Mouse (Mus musculus): ENCODE measurements around the gene Comp. TPM values are rescaled to one million over a fixed set of nuclear protein-coding genes. Genes with fewer than 3 reads are reported as not detected.

Gene Comp
- total RNA-seq, 2 experiments from 2014 or later, result 0.14 TPM; not detected in 1

DNA sequence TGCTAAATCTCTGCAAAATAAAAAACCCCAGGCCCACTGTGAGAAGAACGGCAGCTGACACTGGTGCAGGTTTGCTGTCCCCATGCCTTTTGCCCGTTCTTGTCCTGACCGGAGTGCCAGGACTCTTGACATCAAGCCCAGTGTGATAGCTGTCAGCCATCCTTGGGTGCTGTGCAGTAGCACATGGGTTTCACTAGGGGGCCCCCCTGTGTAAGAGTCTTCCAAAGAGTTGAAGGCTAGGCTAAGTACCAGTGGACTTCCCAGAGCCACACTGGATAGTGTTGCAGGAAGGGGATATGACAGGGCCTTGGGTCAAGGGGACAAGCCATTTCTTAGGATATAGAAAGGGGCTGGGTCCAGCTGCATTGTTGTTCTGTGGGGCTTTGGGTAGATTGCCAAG lies 9.9 kb downstream of the Comp start:
- intact Hi-C loops (cut with DNase I), result loop anchor here (1.0 kb wide), 1 partner anchor 120 kb away; no protein-coding TSS in a partner anchor
- peak; percentile 32 to 68 for DNase-seq (ENCODE audit: extremely low spot score in 1 of 2, low spot score in 2 of 2)

DNA sequence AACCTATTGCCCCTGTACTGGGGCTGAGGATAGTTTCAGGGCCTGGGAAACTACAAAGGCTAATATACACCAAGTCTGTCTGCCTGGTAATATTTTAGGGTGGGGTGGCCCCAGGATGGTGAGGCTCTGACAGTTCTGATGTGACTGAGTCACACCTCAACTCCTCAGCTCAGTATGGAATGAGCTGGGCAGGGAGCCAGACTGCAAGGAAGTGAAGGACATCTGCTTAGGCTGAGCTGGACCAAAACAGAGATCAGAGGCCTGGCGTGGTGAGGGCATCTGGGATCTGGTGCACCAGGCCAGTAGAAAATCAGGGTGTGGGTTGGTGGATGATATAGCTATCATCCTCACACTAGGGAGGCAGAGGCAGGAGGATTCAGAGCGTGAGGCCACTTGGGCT lies 16.3 kb downstream of the Comp start:
- no peak for DNase-seq (ENCODE audit: extremely low spot score in 1 of 2, low spot score in 2 of 2)
- intact Hi-C loops (cut with DNase I), result no loop called here

DNA sequence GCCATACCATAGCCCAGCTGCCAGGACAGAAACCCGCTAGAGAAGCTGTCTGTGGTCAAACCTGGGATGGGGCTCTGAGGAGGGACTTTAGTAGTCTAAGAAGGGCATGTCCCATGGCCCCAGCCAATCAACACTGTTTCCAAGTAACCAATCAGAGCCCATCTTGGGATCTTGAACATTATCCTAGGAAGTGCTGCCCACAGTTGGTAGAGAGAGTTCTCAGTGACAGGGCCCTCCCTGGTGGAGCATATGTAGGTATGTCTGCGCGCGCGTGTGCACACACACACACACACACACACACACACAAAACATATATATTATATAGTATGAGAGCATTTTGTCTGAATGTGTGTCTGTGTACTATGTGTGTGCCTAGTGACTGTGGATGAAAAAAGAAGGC lies 19.7 kb downstream of the Comp start:
- no peak for DNase-seq (ENCODE audit: extremely low spot score in 1 of 2, low spot score in 2 of 2)
- intact Hi-C loops (cut with DNase I), result no loop called here

DNA sequence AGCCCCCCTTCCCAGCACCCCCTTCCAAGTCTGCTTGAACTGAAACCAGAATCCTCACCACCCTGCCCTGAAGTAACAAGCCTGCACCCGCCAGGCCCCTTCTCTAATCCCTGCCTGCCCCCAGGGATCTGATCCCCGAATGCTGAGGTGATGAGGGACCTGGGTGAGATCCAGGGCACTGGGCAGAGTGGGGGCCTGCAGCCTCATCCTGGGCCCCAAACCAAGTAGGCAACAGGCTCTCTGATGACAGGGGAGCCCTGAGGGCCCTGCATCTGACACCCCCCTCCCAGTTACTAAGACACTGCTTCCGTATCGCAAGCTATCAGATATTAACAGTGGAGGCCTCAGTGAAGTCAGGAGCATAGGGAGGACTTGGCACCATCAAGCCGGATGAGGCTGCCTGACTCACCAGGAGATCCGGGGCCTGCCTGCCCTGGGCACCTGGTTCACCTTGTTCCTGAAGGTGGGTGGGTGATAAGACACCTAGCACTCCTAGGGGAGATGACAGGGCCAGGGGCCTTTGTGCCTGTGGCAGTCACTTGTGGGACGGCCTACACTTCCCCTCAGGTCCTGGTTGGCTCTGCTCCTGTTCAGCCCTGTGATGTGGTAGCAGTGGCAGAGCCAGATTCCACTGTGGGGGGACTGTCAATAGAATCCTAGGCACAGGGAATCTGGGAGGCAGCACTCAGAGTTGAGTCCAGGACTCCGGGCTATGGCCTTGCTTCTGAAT lies 21.1 kb downstream of the Comp start:
- no peak for DNase-seq (ENCODE audit: extremely low spot score in 1 of 2, low spot score in 2 of 2)
- intact Hi-C loops (cut with DNase I), result no loop called here

DNA sequence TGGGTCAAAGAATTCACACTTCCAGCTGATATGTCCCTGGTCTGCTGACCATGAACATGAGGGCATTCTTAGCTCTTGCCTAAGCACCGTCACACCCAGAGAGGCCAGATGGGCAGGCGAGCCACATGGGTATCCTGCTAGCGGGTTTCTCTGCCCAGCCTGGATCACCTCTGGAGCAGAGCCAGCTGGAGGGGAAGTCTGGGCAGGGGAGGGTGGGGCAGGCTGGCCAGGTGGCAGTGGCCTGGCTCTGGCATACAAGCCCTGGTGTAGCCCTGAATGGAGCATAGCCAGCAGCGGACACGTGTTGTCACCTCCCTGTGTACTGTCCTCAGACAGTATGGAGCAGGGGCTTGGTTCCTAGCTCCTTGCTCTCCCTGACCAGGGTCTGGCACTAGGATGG lies 22.3 kb downstream of the Comp start:
- DNase-seq (ENCODE audit: extremely low spot score in 1 of 2, low spot score in 2 of 2), result no peak
- intact Hi-C loops (cut with DNase I), result no loop called here

DNA sequence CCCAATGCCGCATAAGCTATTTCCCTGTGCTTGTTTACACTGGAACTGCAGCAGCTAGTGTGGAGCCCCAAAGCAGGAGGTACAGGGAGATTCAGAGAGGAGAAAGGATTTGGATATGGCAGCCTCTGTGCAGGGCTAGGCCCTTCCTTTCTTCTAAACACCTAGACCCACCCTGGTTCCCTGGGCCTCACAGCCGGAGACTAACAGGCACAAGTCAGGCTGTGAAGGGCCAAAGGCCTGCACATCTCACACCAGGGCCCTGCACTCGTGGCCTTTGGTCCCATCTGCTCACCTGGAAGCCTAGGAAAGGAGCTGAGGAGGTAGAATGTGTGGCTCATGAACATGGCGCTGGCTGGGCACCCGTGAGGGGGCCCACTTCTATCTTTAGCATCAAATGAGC lies 22.8 kb downstream of the Comp start:
- intact Hi-C loops (cut with DNase I), result no loop called here
- no peak for DNase-seq (ENCODE audit: extremely low spot score in 1 of 2, low spot score in 2 of 2)

DNA sequence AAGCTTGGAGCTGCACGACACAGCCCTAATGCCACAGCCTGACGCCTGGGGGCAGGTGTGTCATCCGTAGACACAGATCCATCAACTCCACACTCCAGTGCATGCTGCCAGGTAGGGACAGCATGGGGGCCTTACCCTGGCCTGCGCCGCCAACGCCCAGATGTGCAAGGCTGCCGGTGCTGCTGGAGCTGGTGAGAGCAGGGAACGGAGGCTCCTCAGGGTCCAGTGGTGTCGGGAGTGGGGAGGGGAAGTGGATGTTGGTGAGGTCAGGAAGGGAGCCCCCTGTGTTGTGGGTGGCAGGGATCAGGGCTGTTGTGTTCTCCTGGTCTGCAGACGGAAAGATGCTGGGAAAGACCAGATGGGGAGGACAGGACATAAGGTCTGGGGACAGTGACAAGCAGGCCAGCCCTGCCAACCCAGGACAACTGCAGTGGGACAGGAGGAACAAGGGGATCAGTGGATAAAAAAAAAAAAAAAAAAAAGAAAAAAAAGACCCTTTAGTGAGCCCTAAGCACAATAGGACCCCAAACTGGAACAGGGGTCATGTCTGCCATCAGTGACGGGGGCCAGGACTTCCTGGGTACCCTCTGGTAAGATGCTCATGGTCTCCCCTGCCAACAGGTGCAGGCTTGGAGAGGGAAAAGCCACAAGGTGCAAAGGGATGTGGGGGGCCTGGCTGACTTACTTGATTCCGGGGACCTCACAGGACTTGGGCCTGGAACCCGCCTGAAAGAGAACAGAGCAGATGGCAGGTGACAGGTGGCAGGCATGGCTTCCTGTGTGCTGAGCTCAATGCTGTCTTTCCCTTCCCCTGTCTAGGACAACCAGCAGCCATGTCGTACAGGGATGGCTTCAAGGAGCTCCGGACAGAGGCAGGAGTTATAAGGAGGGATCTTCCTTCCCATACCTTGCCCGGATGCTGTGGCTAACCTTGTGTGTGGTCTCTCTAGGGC lies 24.5 kb downstream of the Comp start:
- DNase-seq (ENCODE audit: extremely low spot score in 1 of 2, low spot score in 2 of 2), result no peak
- intact Hi-C loops (cut with DNase I), result no loop called here

DNA sequence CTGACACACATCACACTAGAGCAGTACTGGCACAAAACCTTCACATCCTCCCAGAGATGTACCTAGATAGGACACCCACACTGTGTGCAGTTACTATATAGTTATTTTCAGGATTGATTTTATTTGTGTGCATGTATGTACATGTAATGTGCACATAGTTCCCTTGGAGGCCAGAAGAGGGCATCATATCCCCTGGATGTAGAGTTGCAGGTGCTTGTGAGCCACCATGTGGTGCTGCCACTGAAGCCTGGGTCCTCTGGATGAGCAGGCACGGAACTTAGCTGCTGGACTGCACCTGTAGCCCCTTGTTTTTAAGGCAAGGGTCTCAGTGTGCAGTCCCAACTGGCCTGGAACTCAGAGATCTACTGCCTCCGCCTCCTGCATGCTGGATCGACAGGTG lies 30.9 kb downstream of the Comp start:
- DNase-seq (ENCODE audit: extremely low spot score in 1 of 2, low spot score in 2 of 2), result no peak
- intact Hi-C loops (cut with DNase I), result no loop called here

DNA sequence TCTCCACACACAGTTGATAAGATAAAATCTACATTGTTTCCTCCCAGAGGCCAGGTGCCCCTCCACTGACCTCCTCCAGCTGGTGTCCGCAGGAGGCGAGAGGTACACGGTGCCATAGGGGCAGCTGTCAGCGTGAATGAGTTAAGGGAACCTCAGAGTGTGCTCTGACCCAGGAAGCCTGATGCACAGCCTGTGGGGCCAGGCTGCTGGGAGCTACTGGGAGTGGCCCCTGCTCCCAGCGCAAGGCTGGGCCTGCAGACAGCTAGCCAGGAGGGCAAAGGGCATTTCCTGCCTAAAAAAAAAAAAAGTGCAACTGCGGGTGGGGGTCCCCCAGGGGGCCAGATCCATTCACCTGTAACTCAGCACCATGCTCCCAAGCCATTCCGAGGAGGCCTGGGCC lies 31.8 kb downstream of the Comp start:
- DNase-seq (ENCODE audit: extremely low spot score in 1 of 2, low spot score in 2 of 2), result no peak
- intact Hi-C loops (cut with DNase I), result no loop called here

DNA sequence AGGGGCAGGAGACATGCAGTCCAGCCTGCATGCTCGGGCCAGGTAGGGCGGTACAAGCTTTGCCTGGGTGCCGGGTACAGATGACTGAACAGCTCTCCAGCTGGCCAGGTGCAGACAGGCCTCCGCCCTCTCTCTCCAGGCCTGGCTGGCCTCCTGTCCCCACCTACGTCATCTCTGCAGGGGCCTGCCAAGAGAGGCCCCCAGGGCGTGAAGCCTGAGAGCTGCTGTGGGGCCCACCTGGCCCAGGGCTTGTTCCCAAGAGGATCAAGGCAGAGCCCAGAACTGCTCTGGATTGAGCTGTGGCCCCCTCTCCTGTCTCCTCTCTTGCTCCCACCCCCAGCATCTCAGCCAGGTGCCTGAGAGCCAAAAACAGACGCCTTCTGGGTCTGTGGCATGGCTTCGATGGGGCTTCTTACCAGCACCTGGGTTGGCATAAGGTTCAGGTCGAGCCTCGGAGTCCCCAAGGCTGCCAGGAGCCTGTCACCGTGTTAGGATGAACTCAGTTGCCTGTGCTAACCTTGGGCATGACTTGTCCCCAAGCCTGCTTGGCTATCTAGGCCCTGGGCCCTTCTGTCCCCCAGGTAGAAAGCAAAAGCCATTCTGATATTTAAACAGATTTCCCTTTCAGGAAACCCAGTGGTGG lies 33.2 kb downstream of the Comp start:
- no peak for DNase-seq (ENCODE audit: extremely low spot score in 1 of 2, low spot score in 2 of 2)
- intact Hi-C loops (cut with DNase I), result no loop called here

DNA sequence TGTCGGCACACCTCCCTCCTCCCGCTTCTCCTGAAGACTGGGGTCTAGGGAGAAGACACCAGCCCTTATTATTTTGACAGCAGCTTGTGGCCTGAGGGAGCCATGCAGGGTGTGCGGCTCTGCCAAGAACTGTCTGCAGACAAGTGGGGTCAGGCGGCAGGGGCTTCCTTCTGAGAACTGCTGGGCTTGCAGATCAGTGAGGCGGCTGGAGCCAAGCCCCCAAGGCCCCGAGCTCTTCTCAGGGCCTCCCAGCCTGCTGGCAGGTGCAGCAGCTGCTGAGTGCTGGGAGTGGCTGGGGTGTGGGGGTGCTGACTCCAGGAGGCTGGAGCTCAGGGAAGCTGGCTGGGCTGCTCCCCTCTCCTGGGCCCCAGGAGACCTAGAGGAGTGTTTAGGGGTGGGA lies 34.9 kb downstream of the Comp start:
- no peak for DNase-seq (ENCODE audit: extremely low spot score in 1 of 2, low spot score in 2 of 2)
- intact Hi-C loops (cut with DNase I), result no loop called here

DNA sequence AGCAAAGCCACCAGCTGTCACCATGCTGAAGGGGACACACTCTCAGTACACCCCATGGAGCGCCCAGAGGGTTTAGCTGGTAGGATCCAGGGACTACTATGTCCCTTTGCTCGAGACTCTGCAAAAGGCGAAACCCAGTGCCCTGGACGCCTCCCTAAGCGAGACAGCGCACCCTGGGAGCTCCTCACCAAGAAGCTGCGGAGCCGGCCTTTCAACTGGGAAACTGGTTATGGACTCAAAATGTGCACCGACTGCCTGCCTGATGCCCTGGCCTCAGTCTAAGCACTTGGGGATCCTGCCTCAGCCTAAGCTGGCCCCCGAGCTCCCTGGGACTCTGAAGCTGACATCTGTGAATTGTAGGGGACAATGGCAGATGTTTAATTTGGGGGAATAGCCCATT lies 35.7 kb downstream of the Comp start:
- no peak for DNase-seq (ENCODE audit: extremely low spot score in 1 of 2, low spot score in 2 of 2)
- intact Hi-C loops (cut with DNase I), result no loop called here

DNA sequence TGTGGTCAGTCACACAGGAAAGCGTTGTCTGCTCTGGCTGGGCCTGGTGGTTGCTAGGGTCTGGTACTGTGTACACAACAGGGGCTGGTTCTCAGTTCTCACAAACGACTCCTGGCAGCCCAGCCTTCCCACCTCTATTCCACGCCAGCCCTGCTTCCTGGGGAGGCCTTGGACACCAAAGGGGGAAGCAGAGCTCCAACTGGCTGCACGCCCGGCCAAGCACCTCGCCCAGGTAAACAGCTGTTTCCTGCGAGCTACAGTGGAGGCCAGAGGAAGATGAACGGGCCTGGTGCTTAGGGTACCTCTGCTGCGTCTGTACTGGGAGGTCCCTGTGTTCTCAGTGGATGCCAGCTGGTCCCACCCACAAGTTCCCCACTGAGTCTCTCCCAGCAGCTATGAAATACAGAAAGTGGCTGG lies 36.1 kb downstream of the Comp start:
- intact Hi-C loops (cut with DNase I), result no loop called here
- peak in 1 of 2 experiments; percentile 82 for DNase-seq (ENCODE audit: extremely low spot score in 1 of 2, low spot score in 2 of 2)

DNA sequence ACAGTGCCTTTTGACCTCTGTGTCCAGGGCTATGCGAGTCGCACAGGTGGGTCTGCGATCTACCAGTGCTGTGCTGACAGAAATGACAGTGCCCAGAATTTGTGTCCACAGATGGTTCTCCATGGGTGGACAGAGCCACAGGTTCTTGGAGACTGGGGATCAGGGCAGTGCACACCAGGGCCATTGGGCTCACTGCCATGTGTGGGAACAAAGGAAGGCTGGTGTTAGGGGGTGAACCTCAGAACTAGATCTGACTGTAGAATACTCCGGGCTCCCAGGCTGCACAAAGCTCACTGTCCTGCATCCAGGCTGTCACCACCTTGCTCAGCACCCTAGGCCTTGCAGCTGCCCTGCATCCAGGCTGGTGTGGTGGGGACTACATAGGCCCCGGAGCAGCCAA lies 36.9 kb downstream of the Comp start:
- intact Hi-C loops (cut with DNase I), result no loop called here
- DNase-seq (ENCODE audit: extremely low spot score in 1 of 2, low spot score in 2 of 2), result no peak

DNA sequence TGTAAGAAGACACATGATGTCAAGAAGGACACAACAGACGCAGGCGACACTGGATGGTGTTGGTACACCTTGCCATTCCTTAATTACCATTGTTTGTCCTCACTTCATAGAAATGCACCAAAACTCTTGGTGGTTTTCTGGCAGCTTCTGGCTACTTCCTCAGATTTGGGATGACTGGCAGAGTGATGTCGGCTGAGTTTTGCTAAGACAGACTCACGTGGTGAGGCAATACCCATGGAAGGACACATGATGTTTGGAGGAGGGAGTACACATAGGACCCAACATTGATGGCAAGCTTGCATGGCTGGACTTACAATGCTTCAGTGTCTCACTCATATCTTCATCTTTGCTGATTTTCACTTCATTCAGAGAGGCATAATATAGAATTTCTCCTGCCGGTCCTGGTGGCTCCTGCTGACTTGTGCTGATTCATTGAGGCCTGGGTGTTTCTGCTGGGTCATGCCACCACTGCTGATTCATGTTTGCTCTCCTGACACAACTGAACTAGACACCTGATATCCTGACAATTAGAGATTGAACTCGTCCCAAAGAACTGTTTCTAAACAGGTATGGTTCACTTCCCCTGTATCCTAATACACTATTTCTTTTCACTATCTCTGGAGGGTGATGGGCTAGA lies 41.1 kb downstream of the Comp start:
- no peak for DNase-seq (ENCODE audit: extremely low spot score in 1 of 2, low spot score in 2 of 2)
- intact Hi-C loops (cut with DNase I), result no loop called here

DNA sequence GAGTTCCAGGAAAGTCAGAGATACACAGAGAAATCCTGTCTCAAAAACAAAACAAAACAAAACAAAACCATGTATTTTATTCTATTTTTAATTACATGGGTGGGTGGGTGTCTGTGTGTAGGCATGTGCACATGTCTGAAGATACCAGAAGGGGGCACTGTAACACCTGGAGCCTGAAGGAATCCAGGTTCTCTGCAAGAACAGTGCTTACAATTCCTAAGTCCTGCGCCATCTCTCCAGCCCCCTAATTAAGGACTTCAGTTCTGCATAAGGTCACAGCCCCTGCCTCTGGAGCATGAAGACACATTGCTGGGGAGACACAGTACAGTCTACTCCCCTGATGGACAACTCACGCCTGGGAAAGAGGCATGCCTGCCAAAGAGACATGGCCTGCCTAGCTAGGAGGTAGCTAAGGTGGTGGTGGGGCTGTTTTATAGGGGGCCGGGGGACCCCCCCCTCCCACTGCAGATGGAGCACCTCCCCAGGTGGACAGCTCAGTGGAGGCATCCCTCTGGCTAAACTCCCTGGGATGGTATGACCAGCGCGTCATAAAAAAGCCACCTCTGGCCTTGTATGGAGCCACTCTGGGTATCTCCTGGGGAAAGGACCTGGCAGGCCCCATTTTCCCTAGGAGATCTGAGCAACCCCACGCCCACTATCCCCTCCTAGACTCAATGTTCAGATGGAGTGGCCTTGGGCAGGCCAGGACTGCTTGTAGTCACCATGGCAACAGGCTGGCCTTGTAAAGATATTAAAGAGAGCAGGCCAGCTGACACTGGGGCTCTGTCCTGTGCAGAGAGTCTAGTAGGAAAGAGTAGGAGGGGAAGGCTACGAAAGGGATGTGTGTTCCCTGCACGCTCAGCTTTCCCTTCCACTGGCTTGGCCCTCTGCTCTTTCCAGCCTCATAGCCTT lies 42.4 kb downstream of the Comp start:
- DNase-seq (ENCODE audit: extremely low spot score in 1 of 2, low spot score in 2 of 2), result peak in 1 of 2 experiments; percentile 35
- intact Hi-C loops (cut with DNase I), result loop anchor here (5.0 kb wide), 1 partner anchor 87 kb away; no protein-coding TSS in a partner anchor

DNA sequence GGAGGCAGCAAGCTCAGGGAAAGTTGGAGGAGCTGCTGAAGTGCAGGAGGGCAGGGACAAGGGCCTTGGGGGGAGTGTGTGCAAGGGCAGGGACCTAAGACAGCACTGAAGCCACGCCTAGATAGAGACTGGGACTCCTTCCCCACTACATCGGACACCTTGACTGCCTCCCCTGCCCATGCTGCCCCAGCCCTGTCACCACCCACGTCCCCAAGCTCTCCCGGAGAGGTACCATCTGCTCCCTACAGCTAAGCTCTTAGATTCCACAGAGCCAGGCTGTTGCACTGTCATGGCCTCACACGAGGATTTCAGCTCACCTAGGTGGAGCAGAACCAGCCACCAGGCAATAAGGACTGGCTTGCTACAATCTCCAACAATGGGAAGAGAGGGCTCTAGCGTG lies 43.6 kb downstream of the Comp start:
- DNase-seq (ENCODE audit: extremely low spot score in 1 of 2, low spot score in 2 of 2), result no peak
- intact Hi-C loops (cut with DNase I), result loop anchor here (5.0 kb wide), 1 partner anchor 85 kb away; no protein-coding TSS in a partner anchor

DNA sequence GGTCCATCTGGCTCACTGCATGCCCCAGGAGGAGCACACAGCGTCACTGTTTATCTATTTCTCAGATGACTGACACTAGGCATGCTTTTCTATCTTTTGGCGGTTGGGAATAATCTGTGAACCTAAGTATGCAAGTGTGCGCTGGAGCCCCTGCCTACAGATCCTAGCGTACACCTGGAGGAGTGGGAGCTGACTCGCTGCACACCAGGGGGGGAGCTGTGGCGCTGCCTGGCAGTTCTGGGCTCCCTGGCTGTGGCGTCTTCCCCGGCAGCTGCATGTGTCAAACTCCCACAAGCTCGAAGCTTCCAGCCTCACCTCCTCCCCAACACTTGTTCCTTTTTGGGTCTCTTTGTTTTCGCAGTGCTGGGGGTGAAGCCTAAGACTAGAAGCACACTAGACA lies 44.6 kb downstream of the Comp start:
- DNase-seq (ENCODE audit: extremely low spot score in 1 of 2, low spot score in 2 of 2), result peak; percentile 57 to 74
- intact Hi-C loops (cut with DNase I), result loop anchor here (5.0 kb wide), 1 partner anchor 84 kb away; no protein-coding TSS in a partner anchor

Data from left cerebral cortex, postnatal 10 days (tissue).